Mouse (Mus musculus) C2C12 (cell line): ENCODE data around the gene Ccdc92.

Source experiments
- CEBPB ChIP-seq: IDR thresholded peaks from one replicate; pipeline ENCODE4 v1.6.1; 2011; ENCODE audit warnings: low read depth, mild to moderate bottlenecking, control low read depth, moderate library complexity
- CTCF ChIP-seq: IDR thresholded peaks from one replicate; pipeline ENCODE4 v1.5.1; 2011; ENCODE audit not compliant: control insufficient read depth, insufficient read depth, insufficient read length
- FOSL1 ChIP-seq: IDR thresholded peaks from one replicate; pipeline ENCODE4 v1.8.0; 2011; ENCODE audit warnings: mild to moderate bottlenecking, low read length; ENCODE audit not compliant: poor library complexity, insufficient read depth, severe bottlenecking
- MAX ChIP-seq: IDR thresholded peaks from one replicate; pipeline ENCODE4 v1.6.1; 2011; ENCODE audit warnings: mild to moderate bottlenecking, control low read depth
- MYOD1 ChIP-seq: IDR thresholded peaks from one replicate; pipeline ENCODE4 v1.6.1; 2011; ENCODE audit warnings: low read depth; ENCODE audit not compliant: control insufficient read depth, insufficient read length
- MYOG ChIP-seq: IDR thresholded peaks from one replicate; pipeline ENCODE4 v1.6.1; 2011; ENCODE audit not compliant: control insufficient read depth, insufficient read length; ENCODE audit errors: extremely low read depth
- USF1 ChIP-seq: IDR thresholded peaks from one replicate; pipeline ENCODE4 v1.6.1; 2011; ENCODE audit warnings: low read depth, mild to moderate bottlenecking, control low read depth, moderate library complexity

DNA sequence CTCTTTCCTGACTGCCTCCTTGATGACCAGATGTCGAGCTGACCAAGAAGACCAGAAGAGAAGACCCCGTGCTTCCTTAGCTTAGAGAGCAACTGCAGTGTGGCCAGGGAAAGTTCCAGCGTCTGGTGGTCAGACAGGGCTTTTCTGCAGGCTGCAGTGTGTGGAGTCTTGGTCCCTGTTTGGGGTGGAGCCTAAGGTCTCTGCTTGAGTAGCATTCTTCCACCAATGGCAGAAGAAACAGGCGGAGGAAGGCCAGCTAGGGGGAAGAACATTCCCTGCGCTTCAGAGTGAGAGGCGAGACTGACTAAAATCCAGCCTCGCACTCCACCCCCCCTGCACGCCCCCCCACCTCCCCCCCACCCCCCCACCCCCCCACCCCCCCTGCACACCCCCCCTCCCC lies 33.9 kb upstream of the Ccdc92 start:
- TF ChIP-seq CTCF (no peak), MAX (no peak), USF1 (no peak), CEBPB (no peak), MYOD1 (no peak), FOSL1 (no peak), MYOG (no peak)
